Mouse (Mus musculus) left cerebral cortex, adult 9 months (tissue): ENCODE data around the gene Rfc2.
"Not testable (repeated sequence)": the region's sequence is repeated elsewhere in the genome, so short reads cannot be mapped to it uniquely, and the experiment has no call there.

Experiments used
- DNase-seq, 2 experiments: peaks; one replicate each; pipeline ENCODE4 v3.0.0; 2022; ENCODE audit warnings: low spot score in 2 of 2

Rfc2 gene

DNA sequence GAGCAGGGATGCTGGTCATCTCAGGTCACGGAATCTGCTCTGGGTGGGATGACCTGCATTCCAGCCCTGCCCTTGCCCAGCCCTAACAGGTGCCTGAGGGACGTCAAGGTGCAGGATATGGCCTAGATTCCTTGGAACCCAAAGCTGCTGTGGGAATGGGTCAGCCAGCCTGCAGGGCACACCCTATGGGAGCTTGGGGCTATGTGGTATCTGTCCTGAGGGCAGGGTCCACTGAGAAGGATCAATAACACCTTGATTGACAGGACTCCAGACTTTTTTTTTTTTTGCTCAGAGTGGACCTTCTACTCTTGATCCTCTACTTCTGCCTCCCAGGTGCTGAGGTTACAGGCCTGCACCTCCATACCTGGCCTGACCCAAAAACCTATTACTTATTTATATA, 66.2 kb downstream of the Rfc2 start:
- no peak for DNase-seq

DNA sequence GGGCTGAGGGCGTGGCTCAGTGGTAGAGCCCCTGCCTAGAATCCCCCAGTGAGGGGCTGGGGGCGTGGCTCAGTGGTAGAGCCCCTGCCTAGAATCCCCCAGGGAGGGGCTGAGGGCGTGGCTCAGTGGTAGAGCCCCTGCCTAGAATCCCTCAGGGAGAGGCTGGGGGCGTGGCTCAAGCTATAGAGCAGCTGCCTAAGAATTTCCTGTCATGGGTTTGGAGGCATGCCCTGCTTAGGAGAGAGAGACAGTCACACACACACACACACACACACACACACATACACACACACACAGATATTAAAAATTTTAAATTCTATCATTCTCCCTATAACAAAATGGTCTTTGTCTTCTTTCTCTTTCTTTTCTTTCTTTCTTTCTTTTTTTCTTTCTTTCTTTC, 67.8 kb downstream of the Rfc2 start:
- DNase-seq = not testable (repeated sequence)

DNA sequence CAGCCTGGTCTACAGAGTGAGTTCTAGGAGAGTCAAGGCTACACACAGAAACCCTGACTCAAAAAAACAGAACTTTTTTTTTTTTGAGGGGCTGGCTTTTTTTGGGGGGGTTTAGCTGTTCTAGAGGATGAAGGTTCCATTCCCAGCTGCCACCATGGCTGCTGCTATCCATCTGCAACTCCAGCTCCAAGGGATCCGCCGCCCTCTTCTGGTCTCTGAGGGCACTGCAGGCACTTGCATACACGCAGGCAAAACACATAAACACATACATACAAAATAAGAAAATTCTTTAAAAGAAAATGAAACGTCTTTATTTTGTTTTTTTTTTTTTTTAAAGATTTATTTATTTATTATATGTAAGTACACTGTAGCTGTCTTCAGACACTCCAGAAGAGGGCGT, 69.8 kb downstream of the Rfc2 start:
- DNase-seq = peak in 1 of 2 experiments; percentile 41
